Mouse (Mus musculus) lung, adult 2 months (tissue): ENCODE data around the gene Glcci1.

ENCODE experiments used
- CTCF ChIP-seq: fragments of 200-500 bp; IDR thresholded peaks from 2 replicates; pipeline ENCODE4 v1.5.1; 2011; ENCODE audit warnings: mild to moderate bottlenecking, low read length, control low read depth; ENCODE audit not compliant: insufficient read depth
- POLR2A ChIP-seq: fragments of 200-500 bp; IDR thresholded peaks from 2 replicates; pipeline ENCODE4 v1.6.1; 2011; ENCODE audit warnings: low read depth, mild to moderate bottlenecking, control low read depth, low read length, borderline replicate concordance; ENCODE audit errors: extremely low read depth

- TF ChIP-seq CTCF: no peak
- TF ChIP-seq POLR2A: no peak
Measured at GRCm38 (mm10) chr6:8536944-8537343, 27.5 kb downstream of the Glcci1 start.
